Mouse (Mus musculus) forebrain, embryonic 11.5 days (tissue): ENCODE data around the gene Nmu. TPM values are rescaled to one million over a fixed set of nuclear protein-coding genes. Genes with fewer than 3 reads are reported as not detected.

Source experiments
- ATAC-seq: fragments of 200-750 bp; cut with Nextera tagmentation; replicated peaks from 2 replicates; pipeline ENCODE4 v1.8.0; 2017; ENCODE audit warnings: moderate TSS enrichment; ENCODE audit not compliant: low FRiP score
- DNase-seq: peaks from one replicate; pipeline ENCODE4 v3.0.0-alpha.2; 2017; ENCODE audit warnings: low spot score
- H3K27ac ChIP-seq: fragments of 300-500 bp; sonication (generic); 2 replicates; pipeline ENCODE4 v1.5.1; 2014; ENCODE audit warnings: low read depth, low read length
- H3K27me3 ChIP-seq: fragments of 300-500 bp; sonication (generic); 2 replicates; pipeline ENCODE4 v1.6.1; 2014; ENCODE audit warnings: mild to moderate bottlenecking, low read length, mixed read lengths; ENCODE audit not compliant: control insufficient read depth, insufficient read depth
- H3K36me3 ChIP-seq: fragments of 300-500 bp; sonication (generic); 2 replicates; pipeline ENCODE4 v1.6.1; 2014; ENCODE audit warnings: mild to moderate bottlenecking, low read length, moderate library complexity, mixed read lengths; ENCODE audit not compliant: control insufficient read depth, insufficient read depth
- H3K4me1 ChIP-seq: fragments of 300-500 bp; sonication (generic); replicated peaks from 2 replicates; pipeline ENCODE4 v1.6.1; 2014; ENCODE audit warnings: low read length, mixed read lengths; ENCODE audit not compliant: control insufficient read depth, insufficient read depth
- H3K4me2 ChIP-seq: fragments of 300-500 bp; sonication (generic); 2 replicates; pipeline ENCODE4 v1.6.1; 2014; ENCODE audit warnings: low read depth, mild to moderate bottlenecking, low read length, moderate library complexity, mixed read lengths; ENCODE audit not compliant: severe bottlenecking
- H3K4me3 ChIP-seq: fragments of 300-500 bp; sonication (generic); 2 replicates; pipeline ENCODE4 v1.5.1; 2014; ENCODE audit warnings: low read depth, low read length
- H3K9ac ChIP-seq: fragments of 300-500 bp; sonication (generic); 2 replicates; pipeline ENCODE4 v1.6.1; 2014; ENCODE audit warnings: low read length
- H3K9me3 ChIP-seq: fragments of 300-500 bp; sonication (generic); 2 replicates; pipeline ENCODE4 v1.6.1; 2016; ENCODE audit warnings: low read length, mixed read lengths; ENCODE audit not compliant: control insufficient read depth
- WGBS: fragments of 180-500 bp; shearing (Covaris S2); extraction: QIAGEN DNeasy Blood & Tissue Kit; methylation state at CpG from one replicate; pipeline ENCODE4 v1.1.7; 2014; 5-methylcytosine and 5-hydroxymethylcytosine counted together
- polyA plus RNA-seq: library from polyadenylated mRNA; unstranded; fragments of >200 nt; fragmentation: Nextera tagmentation; extraction: Ambion mirVana; gene quantifications from 2 replicates; pipeline ENCODE4 v1.2.1, GENCODE M21; 2014

Nmu gene
- polyA plus RNA-seq: not detected in 2 replicates

GRCm38 (mm10) chr5:76363453-76364104, at the start of gene Nmu:
Gene Nmu (minus strand): TSS chr5:76363788.
- Histone ChIP-seq H3K27ac (no peak within 1 kb of the TSS), H3K36me3 (no peaks in the 10 kb centered on the region), H3K9me3 (no peaks in the 10 kb centered on the region), H3K4me3 (peak within 1 kb of the TSS; percentile 26), H3K4me1 (peaks cover 6% of the 10 kb centered on the region; the same call in 1 of the 2 replicates), H3K27me3 (peaks cover 10% of the 10 kb centered on the region), H3K9ac (peak within 1 kb of the TSS; percentile 29), H3K4me2 (peak within 1 kb of the TSS; percentile 64)
- ATAC-seq (peak; percentile 49; the same call in 1 of the 2 replicates), DNase-seq (peak; percentile 62)
- WGBS: 5% methylated on average over 34 of the region's 35 CpGs

- Histone ChIP-seq H3K4me2 (no peak overlapping the region), H3K36me3 (no peaks in the 10 kb centered on the region), H3K27ac (no peak overlapping the region), H3K4me3 (no peak overlapping the region), H3K4me1 (no peaks in the 10 kb centered on the region), H3K9ac (no peak overlapping the region), H3K9me3 (no peaks in the 10 kb centered on the region), H3K27me3 (no peaks in the 10 kb centered on the region)
- DNase-seq (no peak), ATAC-seq (no peak)
- WGBS: 84% methylated on average over 4 of the region's 4 CpGs
Observed at GRCm38 (mm10) chr5:76411697-76412096, 48.1 kb upstream of the Nmu start.

GRCm38 (mm10) chr5:76394382-76394781, 30.8 kb upstream of the Nmu start:
- Histone ChIP-seq H3K9me3 (no peaks in the 10 kb centered on the region), H3K4me3 (no peak overlapping the region), H3K9ac (no peak overlapping the region), H3K4me2 (no peak overlapping the region), H3K27me3 (no peaks in the 10 kb centered on the region), H3K4me1 (no peaks in the 10 kb centered on the region), H3K36me3 (no peaks in the 10 kb centered on the region), H3K27ac (no peak overlapping the region)
- 91% methylated on average over 5 of the region's 5 CpGs for WGBS
- ATAC-seq (no peak), DNase-seq (no peak)

GRCm38 (mm10) chr5:76389041-76389795, 25.6 kb upstream of the Nmu start:
- Histone ChIP-seq H3K36me3 (no peaks in the 10 kb centered on the region), H3K4me2 (no peak overlapping the region), H3K27me3 (no peaks in the 10 kb centered on the region), H3K4me1 (no peaks in the 10 kb centered on the region), H3K4me3 (no peak overlapping the region), H3K9me3 (no peaks in the 10 kb centered on the region), H3K27ac (no peak overlapping the region), H3K9ac (no peak overlapping the region)
- DNase-seq: no peak
- WGBS: 85% methylated on average over 10 of the region's 10 CpGs
- no peak for ATAC-seq

GRCm38 (mm10) chr5:76388474-76388873, 24.9 kb upstream of the Nmu start:
- Histone ChIP-seq H3K36me3 (no peaks in the 10 kb centered on the region), H3K9ac (no peak overlapping the region), H3K4me3 (no peak overlapping the region), H3K27ac (no peak overlapping the region), H3K27me3 (no peaks in the 10 kb centered on the region), H3K4me1 (no peaks in the 10 kb centered on the region), H3K4me2 (no peak overlapping the region), H3K9me3 (no peaks in the 10 kb centered on the region)
- ATAC-seq: no peak
- 95% methylated on average over 2 of the region's 2 CpGs for WGBS
- no peak for DNase-seq

DNA sequence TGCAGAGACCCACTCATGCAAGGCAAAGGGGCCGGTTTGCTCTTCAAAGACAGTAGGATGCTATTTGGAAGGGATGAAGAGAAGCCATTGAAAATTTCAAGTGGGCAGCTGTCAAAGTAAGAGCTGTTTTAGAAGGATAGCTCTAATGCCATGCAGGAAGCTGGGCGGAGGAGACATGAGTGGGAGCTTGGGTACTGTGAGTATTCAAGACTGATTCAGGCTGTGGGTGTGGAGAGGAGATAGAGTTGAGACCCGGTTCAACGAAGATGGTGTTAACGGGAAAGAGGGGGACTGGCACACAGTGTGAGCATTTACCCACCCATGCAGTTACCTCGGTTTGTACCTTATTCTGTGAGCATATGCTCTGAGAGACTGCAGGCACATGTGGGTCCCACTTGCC, 20.1 kb upstream of the Nmu start:
- Histone ChIP-seq H3K4me2 (no peak overlapping the region), H3K9me3 (no peaks in the 10 kb centered on the region), H3K4me3 (no peak overlapping the region), H3K36me3 (no peaks in the 10 kb centered on the region), H3K9ac (no peak overlapping the region), H3K27ac (no peak overlapping the region), H3K27me3 (no peaks in the 10 kb centered on the region), H3K4me1 (no peaks in the 10 kb centered on the region)
- DNase-seq (no peak), ATAC-seq (no peak)
- WGBS: 75% methylated on average over 6 of the region's 6 CpGs

DNA sequence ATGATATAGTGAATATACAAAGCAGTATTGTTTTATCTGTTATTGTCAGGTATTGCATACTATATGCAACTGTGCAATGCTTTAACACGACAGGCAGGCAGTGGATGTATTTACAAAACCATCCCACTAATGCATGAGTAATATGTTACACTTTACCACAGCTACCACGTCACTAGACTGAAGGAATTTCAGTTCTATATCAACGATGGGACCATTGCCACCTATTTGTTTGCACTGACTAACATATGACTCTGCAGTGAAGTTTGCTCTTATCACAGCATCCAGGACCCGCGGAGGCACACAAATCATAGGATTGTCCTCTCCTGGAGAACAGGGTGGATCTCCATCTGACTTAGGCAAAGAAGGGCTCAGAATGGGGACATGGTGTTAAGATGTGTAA, 18.2 kb upstream of the Nmu start:
- Histone ChIP-seq H3K27me3 (no peaks in the 10 kb centered on the region), H3K4me3 (no peak overlapping the region), H3K9ac (no peak overlapping the region), H3K4me2 (no peak overlapping the region), H3K9me3 (no peaks in the 10 kb centered on the region), H3K4me1 (no peaks in the 10 kb centered on the region), H3K27ac (no peak overlapping the region), H3K36me3 (no peaks in the 10 kb centered on the region)
- no peak for DNase-seq
- no peak for ATAC-seq
- WGBS: 93% methylated on average over 5 of the region's 5 CpGs

DNA sequence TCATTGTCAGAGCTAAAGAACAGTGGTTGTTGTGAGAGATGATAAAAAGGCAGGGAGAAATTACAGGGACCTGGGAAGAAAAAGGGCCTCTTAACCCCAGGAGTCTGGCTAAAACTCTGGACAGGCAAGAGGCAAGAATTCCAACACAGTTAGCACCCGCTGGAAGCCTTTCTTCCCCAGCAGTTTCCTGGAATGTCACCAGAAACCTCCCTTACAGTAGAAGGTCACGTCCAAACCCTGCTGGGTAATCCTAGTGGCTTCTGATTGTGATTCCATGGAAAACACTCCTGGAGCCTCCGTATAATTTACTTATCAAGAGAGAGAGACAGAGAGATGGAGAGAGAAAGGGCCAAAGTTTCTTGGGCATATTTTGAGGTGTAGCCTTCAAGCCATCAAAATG, 15.6 kb upstream of the Nmu start:
- Histone ChIP-seq H3K4me3 (no peak overlapping the region), H3K4me1 (no peaks in the 10 kb centered on the region), H3K9ac (no peak overlapping the region), H3K27ac (no peak overlapping the region), H3K4me2 (no peak overlapping the region), H3K27me3 (no peaks in the 10 kb centered on the region), H3K36me3 (no peaks in the 10 kb centered on the region), H3K9me3 (no peaks in the 10 kb centered on the region)
- DNase-seq: no peak
- 38% methylated on average over 3 of the region's 3 CpGs for WGBS
- ATAC-seq: no peak
